Mouse (Mus musculus): ENCODE results near the gene Hyls1. TPM values are rescaled to one million over a fixed set of nuclear protein-coding genes. Genes with fewer than 3 reads are reported as not detected.

Hyls1 gene
- total and polyA plus RNA-seq, 3 experiments: 10.5 to 10.6 TPM; not detected in 1

- no peak for DNase-seq (ENCODE audit: low read depth, low spot score)
- Histone ChIP-seq H3K4me3 (ENCODE audit: control insufficient read depth in 1 of 2, insufficient read depth in 1 of 2, low read depth in 2 of 2, low read length in 2 of 2) (no peak overlapping the region), H3K27me3 (ENCODE audit: control insufficient read depth in 1 of 2, insufficient read depth in 2 of 2, low read length in 2 of 2) (peaks cover 3 to 4% of the 10 kb centered on the region in 2 experiments; a peak in 3 of 4 replicates), H3K27ac (ENCODE audit: control insufficient read depth, low read depth, low read length) (no peak overlapping the region), H3K4me1 (ENCODE audit: control insufficient read depth in 1 of 2, insufficient read depth in 2 of 2, low read length in 2 of 2) (no peaks in the 10 kb centered on the region), H3K36me3 (ENCODE audit: control insufficient read depth in 1 of 2, insufficient read depth in 2 of 2, low read length in 2 of 2) (no peaks in the 10 kb centered on the region), H3K9me3 (replicated peaks; ENCODE audit: insufficient read depth, low read length) (no peaks in the 10 kb centered on the region), H3K9ac (ENCODE audit: control insufficient read depth, low read depth, low read length, poor library complexity, severe bottlenecking) (no peak overlapping the region), H3K79me2 (ENCODE audit: control insufficient read depth, insufficient read depth, low read length, poor library complexity) (no peaks in the 10 kb centered on the region)
- no peak for TF ChIP-seq TAL1 (IDR thresholded peaks at IDR 0.05; ENCODE audit: low read length)
- no peak for TF ChIP-seq ZKSCAN1 (IDR thresholded peaks at IDR 0.05; ENCODE audit: low read depth, low read length)
- TF ChIP-seq HCFC1 (IDR thresholded peaks at IDR 0.05; ENCODE audit: low read depth, low read length): no peak
- TF ChIP-seq CTCF (IDR thresholded peaks at IDR 0.05 in 2 of 3, conservative IDR thresholded peaks at IDR 0.05 in 1 of 3; ENCODE audit: control insufficient read depth in 1 of 3, insufficient read depth in 1 of 3, low read depth in 2 of 3, low read length in 3 of 3, poor library complexity in 1 of 3, severe bottlenecking in 1 of 3): no peak
- TF ChIP-seq RCOR1 (IDR thresholded peaks at IDR 0.05; ENCODE audit: low read depth, low read length): no peak
- no peak for TF ChIP-seq POLR2AphosphoS5 (IDR thresholded peaks at IDR 0.05; ENCODE audit: borderline replicate concordance, low read depth, low read length)
- TF ChIP-seq TBP (IDR thresholded peaks at IDR 0.05; ENCODE audit: low read depth, low read length): no peak
- TF ChIP-seq ZNF384 (IDR thresholded peaks at IDR 0.05; ENCODE audit: low read depth, low read length): no peak
- no peak for TF ChIP-seq UBTF (IDR thresholded peaks at IDR 0.05; ENCODE audit: borderline replicate concordance, insufficient read depth, low read depth, low read length)
- no peak for TF ChIP-seq CHD1 (IDR thresholded peaks at IDR 0.05; ENCODE audit: low read depth, low read length)
- TF ChIP-seq MAFK (IDR thresholded peaks at IDR 0.05; ENCODE audit: borderline replicate concordance, low read depth, low read length): no peak
- TF ChIP-seq RAD21 (IDR thresholded peaks at IDR 0.05; ENCODE audit: low read depth, low read length): no peak
Observed at GRCm38 (mm10) chr9:35522821-35523515, 47.2 kb downstream of the Hyls1 start.

GRCm38 (mm10) chr9:35522241-35522640, 48.0 kb downstream of the Hyls1 start:
- no peaks in the 10 kb centered on the region for H3K79me2 ChIP-seq (ENCODE audit: control insufficient read depth, insufficient read depth, low read length, poor library complexity)
- no peak for DNase-seq (ENCODE audit: low read depth, low spot score)
- no peak overlapping the region for H3K4me3 ChIP-seq (ENCODE audit: control insufficient read depth in 1 of 2, insufficient read depth in 1 of 2, low read depth in 2 of 2, low read length in 2 of 2)
- peaks cover 3 to 4% of the 10 kb centered on the region in 2 experiments; a peak in 3 of 4 replicates for H3K27me3 ChIP-seq (ENCODE audit: control insufficient read depth in 1 of 2, insufficient read depth in 2 of 2, low read length in 2 of 2)
- no peak overlapping the region for H3K9ac ChIP-seq (ENCODE audit: control insufficient read depth, low read depth, low read length, poor library complexity, severe bottlenecking)
- H3K36me3 ChIP-seq (ENCODE audit: control insufficient read depth in 1 of 2, insufficient read depth in 2 of 2, low read length in 2 of 2): no peaks in the 10 kb centered on the region
- no peaks in the 10 kb centered on the region for H3K4me1 ChIP-seq (ENCODE audit: control insufficient read depth in 1 of 2, insufficient read depth in 2 of 2, low read length in 2 of 2)
- no peak overlapping the region for H3K27ac ChIP-seq (ENCODE audit: control insufficient read depth, low read depth, low read length)
- TF ChIP-seq TAL1 (IDR thresholded peaks at IDR 0.05; ENCODE audit: low read length) (no peak), CHD1 (IDR thresholded peaks at IDR 0.05; ENCODE audit: low read depth, low read length) (no peak), CTCF (IDR thresholded peaks at IDR 0.05 in 2 of 3, conservative IDR thresholded peaks at IDR 0.05 in 1 of 3; ENCODE audit: control insufficient read depth in 1 of 3, insufficient read depth in 1 of 3, low read depth in 2 of 3, low read length in 3 of 3, poor library complexity in 1 of 3, severe bottlenecking in 1 of 3) (no peak), ZMIZ1 (IDR thresholded peaks at IDR 0.05; ENCODE audit: low read depth, low read length) (no peak), RAD21 (IDR thresholded peaks at IDR 0.05; ENCODE audit: low read depth, low read length) (no peak), USF1 (IDR thresholded peaks at IDR 0.05; ENCODE audit: low read depth, low read length) (no peak), E2F4 (IDR thresholded peaks at IDR 0.05; ENCODE audit: borderline replicate concordance, low read depth, low read length) (no peak), MYB (IDR thresholded peaks at IDR 0.05; ENCODE audit: low read depth, low read length) (no peak), ZNF384 (IDR thresholded peaks at IDR 0.05; ENCODE audit: low read depth, low read length) (no peak), HCFC1 (IDR thresholded peaks at IDR 0.05; ENCODE audit: low read depth, low read length) (no peak), RCOR1 (IDR thresholded peaks at IDR 0.05; ENCODE audit: low read depth, low read length) (no peak), POLR2AphosphoS5 (IDR thresholded peaks at IDR 0.05; ENCODE audit: borderline replicate concordance, low read depth, low read length) (no peak), POLR2A (IDR thresholded peaks at IDR 0.05; ENCODE audit: control insufficient read depth in 1 of 2, insufficient read depth in 1 of 2, low read depth in 1 of 2, low read length in 2 of 2, poor library complexity in 1 of 2) (no peak), SMC3 (IDR thresholded peaks at IDR 0.05; ENCODE audit: low read depth, low read length) (no peak), ZC3H11A (IDR thresholded peaks at IDR 0.05; ENCODE audit: low read depth, low read length) (no peak), MEF2A (IDR thresholded peaks at IDR 0.05; ENCODE audit: extremely low read depth, insufficient replicate concordance, low read depth, low read length, poor library complexity, severe bottlenecking) (no peak)
- no peaks in the 10 kb centered on the region for H3K9me3 ChIP-seq (replicated peaks; ENCODE audit: insufficient read depth, low read length)
